Mouse (Mus musculus) fibroblast of lung, adult 2 months (primary cell): ENCODE results near the gene Vmn1r173.
"Not testable (repeated sequence)": the region's sequence is repeated elsewhere in the genome, so short reads cannot be mapped to it uniquely, and the experiment has no call there.

ENCODE experiments used
- DNase-seq: peaks from one replicate; pipeline ENCODE4 v3.0.0-alpha.2; 2011; ENCODE audit warnings: low read depth

Gene Vmn1r173

DNA sequence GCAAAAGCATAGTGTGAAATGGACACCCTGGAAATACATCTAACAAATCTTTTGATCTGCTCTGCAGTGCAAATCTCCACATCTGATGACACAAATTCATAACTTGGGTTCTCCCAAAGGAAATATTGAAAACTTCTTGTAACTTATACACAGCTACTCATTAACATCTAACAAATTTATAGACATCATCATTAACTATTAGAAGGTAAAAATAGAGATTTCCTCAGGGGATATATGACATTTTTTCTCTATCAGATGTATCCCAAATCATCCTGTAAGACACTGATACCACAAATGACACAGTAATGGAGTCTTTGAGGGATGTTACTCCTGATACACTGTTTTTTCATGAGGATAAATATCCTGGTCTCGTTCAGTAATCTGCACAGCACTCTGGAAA is at the start of gene Vmn1r173:
Vmn1r173 (plus strand) TSS at position 301 of the 400 bp plus-strand sequence.
- not testable (repeated sequence) for DNase-seq

DNA sequence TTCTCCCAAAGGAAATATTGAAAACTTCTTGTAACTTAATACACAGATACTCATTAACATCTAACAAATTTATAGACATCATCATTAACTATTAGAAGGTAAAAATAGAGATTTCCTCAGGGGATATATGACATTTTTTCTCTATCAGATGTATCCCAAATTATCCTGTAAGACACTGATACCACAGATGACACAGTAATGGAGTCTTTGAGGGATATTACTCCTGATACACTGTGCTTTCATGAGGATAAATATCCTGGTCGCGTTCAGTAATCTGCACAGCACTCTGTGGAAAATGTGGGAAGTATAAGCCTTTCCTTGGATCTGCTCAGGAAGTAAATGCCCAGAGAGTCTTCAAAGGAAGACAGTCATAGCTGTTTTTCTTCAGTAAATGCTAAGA is 42.5 kb upstream of the Vmn1r173 start, which contains the start of gene Vmn1r172:
Vmn1r172 (plus strand) TSS at position 301 of the 400 bp plus-strand sequence.
- no peak for DNase-seq

DNA sequence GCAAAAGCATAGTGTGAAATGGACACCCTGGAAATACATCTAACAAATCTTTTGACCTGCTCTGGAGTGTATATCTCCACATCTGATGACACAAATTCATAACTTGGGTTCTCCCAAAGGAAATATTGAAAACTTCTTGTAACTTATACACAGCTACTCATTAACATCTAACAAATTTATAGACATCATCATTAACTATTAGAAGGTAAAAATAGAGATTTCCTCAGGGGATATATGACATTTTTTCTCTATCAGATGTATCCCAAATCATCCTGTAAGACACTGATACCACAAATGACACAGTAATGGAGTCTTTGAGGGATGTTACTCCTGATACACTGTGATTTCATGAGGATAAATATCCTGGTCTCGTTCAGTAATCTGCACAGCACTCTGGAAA is 51.5 kb downstream of the Vmn1r173 start, which contains the start of gene Vmn1r174:
Vmn1r174 (plus strand) TSS at position 301 of the 400 bp plus-strand sequence.
- not testable (repeated sequence) for DNase-seq
